Mouse (Mus musculus): ENCODE data around the gene Snrnp35. TPM values are rescaled to one million over a fixed set of nuclear protein-coding genes. Genes with fewer than 3 reads are reported as not detected.
"Not testable (repeated sequence)": the region's sequence is repeated elsewhere in the genome, so short reads cannot be mapped to it uniquely, and the experiment has no call there.

The Snrnp35 gene
- polyA plus RNA-seq, 1 experiment from 2014 or later: 17.5 TPM

- not testable (repeated sequence) for DNase-seq (ENCODE audit: low spot score)
These were observed 17.1 kb downstream of the Snrnp35 start for GRCm38 (mm10) chr5:124500037-124500436.

- DNase-seq (ENCODE audit: low spot score): no peak
These were observed 17.6 kb downstream of the Snrnp35 start for GRCm38 (mm10) chr5:124500573-124500972.

GRCm38 (mm10) chr5:124501541-124501940 is 18.6 kb downstream of the Snrnp35 start:
- DNase-seq (ENCODE audit: low spot score): no peak

- DNase-seq (ENCODE audit: low spot score): no peak
These were observed 20.8 kb downstream of the Snrnp35 start for GRCm38 (mm10) chr5:124503742-124504141.

GRCm38 (mm10) chr5:124505235-124505634 is 22.3 kb downstream of the Snrnp35 start:
- no peak for DNase-seq (ENCODE audit: low spot score)

GRCm38 (mm10) chr5:124506731-124507359 is 23.9 kb downstream of the Snrnp35 start:
- DNase-seq (ENCODE audit: low spot score): no peak

- no peak for DNase-seq (ENCODE audit: low spot score)
These were observed 26.3 kb downstream of the Snrnp35 start for GRCm38 (mm10) chr5:124509200-124509599.

GRCm38 (mm10) chr5:124509742-124510237 is 26.9 kb downstream of the Snrnp35 start:
- DNase-seq (ENCODE audit: low spot score): no peak

GRCm38 (mm10) chr5:124510536-124511050 is 27.7 kb downstream of the Snrnp35 start:
- DNase-seq (ENCODE audit: low spot score): no peak

- DNase-seq (ENCODE audit: low spot score): no peak
These were observed 32.9 kb downstream of the Snrnp35 start for GRCm38 (mm10) chr5:124515789-124516188.

GRCm38 (mm10) chr5:124518648-124519047 is 35.7 kb downstream of the Snrnp35 start:
- DNase-seq (ENCODE audit: low spot score): no peak

- DNase-seq (ENCODE audit: low spot score): no peak
These were observed 38.7 kb downstream of the Snrnp35 start for GRCm38 (mm10) chr5:124521588-124521987.

- peak; percentile 31 for DNase-seq (ENCODE audit: low spot score)
These were observed 40.1 kb downstream of the Snrnp35 start for GRCm38 (mm10) chr5:124523032-124523431.

GRCm38 (mm10) chr5:124524943-124525342 is 42.0 kb downstream of the Snrnp35 start:
- DNase-seq (ENCODE audit: low spot score): no peak

- no peak for DNase-seq (ENCODE audit: low spot score)
These were observed 45.4 kb downstream of the Snrnp35 start for GRCm38 (mm10) chr5:124528351-124528750.

GRCm38 (mm10) chr5:124528791-124529190 is 45.9 kb downstream of the Snrnp35 start:
- no peak for DNase-seq (ENCODE audit: low spot score)

- no peak for DNase-seq (ENCODE audit: low spot score)
These were observed 46.3 kb downstream of the Snrnp35 start for GRCm38 (mm10) chr5:124529191-124529651.

GRCm38 (mm10) chr5:124529697-124530096 is 46.8 kb downstream of the Snrnp35 start:
- DNase-seq (ENCODE audit: low spot score): no peak

- DNase-seq (ENCODE audit: low spot score): peak; percentile 79
These were observed 48.0 kb downstream of the Snrnp35 start, which contains the start of gene Rilpl1 for GRCm38 (mm10) chr5:124530655-124531582. Rilpl1 (minus strand) TSS chr5:124531391.

GRCm38 (mm10) chr5:124531583-124531930 is 48.6 kb downstream of the Snrnp35 start:
- no peak for DNase-seq (ENCODE audit: low spot score)

- DNase-seq (ENCODE audit: low spot score): no peak
These were observed 49.5 kb downstream of the Snrnp35 start for GRCm38 (mm10) chr5:124532451-124532850.

- no peak for DNase-seq (ENCODE audit: low spot score)
These were observed 52.1 kb downstream of the Snrnp35 start for GRCm38 (mm10) chr5:124535016-124535415.
